Mouse (Mus musculus) liver, embryonic 14.5 days (tissue): ENCODE measurements at regions not wholly inside any gene's neighbourhood (a gene's known extent, or its start where the extent isn't known, plus 50 kb on each side); places are given as distances from the start of the nearest gene placed in this dataset.

Experiments
- CTCF ChIP-seq: IDR thresholded peaks from 2 replicates; pipeline ENCODE4 v1.5.1; 2016; ENCODE audit warnings: antibody characterized with exemption, low read depth, control low read depth
- EP300 ChIP-seq: IDR thresholded peaks from 2 replicates; pipeline ENCODE4 v1.6.1; 2016; ENCODE audit warnings: antibody characterized with exemption, low read depth

DNA sequence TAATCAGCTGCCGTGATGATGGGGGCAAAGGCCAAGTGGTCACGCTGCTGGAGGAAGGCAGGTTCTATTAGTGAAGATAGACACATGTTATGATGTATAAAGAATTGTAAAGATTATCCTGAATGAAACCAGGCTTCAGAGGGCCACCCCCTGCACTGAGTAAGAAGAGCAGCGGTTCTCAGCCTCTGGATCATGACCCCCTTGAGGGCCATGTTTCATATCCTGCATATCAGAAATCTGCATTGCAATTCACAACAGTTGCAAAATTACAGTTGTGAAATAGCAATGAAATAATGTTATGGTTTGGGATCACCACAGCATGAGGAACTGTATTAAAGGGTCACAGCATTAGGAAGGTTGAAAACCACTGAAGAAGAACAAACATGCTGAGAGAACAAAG is 162.5 kb upstream of the Zranb2 start:
- TF ChIP-seq CTCF, result no peak
- TF ChIP-seq EP300, result no peak
